Mouse (Mus musculus) olfactory bulb, adult 2 months (tissue): ENCODE measurements around the gene Cit. TPM values are rescaled to one million over a fixed set of nuclear protein-coding genes. Genes with fewer than 3 reads are reported as not detected.

Experiments
- H3K27ac ChIP-seq: fragments of 200-500 bp; 2 replicates; pipeline ENCODE4 v1.5.1; 2012; ENCODE audit warnings: low read depth, low read length; ENCODE audit not compliant: insufficient read depth
- H3K4me1 ChIP-seq: fragments of 200-500 bp; 2 replicates; pipeline ENCODE4 v1.6.1; 2012; ENCODE audit warnings: low read length; ENCODE audit not compliant: control insufficient read depth, insufficient read depth
- H3K4me3 ChIP-seq: fragments of 200-500 bp; 2 replicates; pipeline ENCODE4 v1.5.1; 2012; ENCODE audit warnings: mild to moderate bottlenecking, low read depth, low read length, moderate library complexity; ENCODE audit not compliant: insufficient read depth
- CTCF ChIP-seq: fragments of 200-500 bp; IDR thresholded peaks from 2 replicates; pipeline ENCODE4 v1.5.1; 2012; ENCODE audit warnings: low read depth, mild to moderate bottlenecking, low read length, moderate library complexity; ENCODE audit not compliant: insufficient read depth
- POLR2A ChIP-seq: fragments of 200-500 bp; IDR thresholded peaks from 2 replicates; pipeline ENCODE4 v1.6.1; 2012; ENCODE audit warnings: mild to moderate bottlenecking, low read depth, low read length, moderate library complexity; ENCODE audit not compliant: insufficient read depth
- WGBS: fragments of 180-500 bp; shearing (Covaris S2); methylation state at CpG from one replicate; pipeline ENCODE4 v1.1.7; 2018; 5-methylcytosine and 5-hydroxymethylcytosine counted together
- polyA plus RNA-seq: library from polyadenylated mRNA; stranded (reverse); fragments of >200 nt; gene quantifications from 2 replicates; pipeline ENCODE4 v1.2.4, GENCODE M21; 2012; ENCODE audit warnings: low replicate concordance; ENCODE audit not compliant: missing spikeins, insufficient read depth, insufficient read length

Cit gene
- polyA plus RNA-seq, 1 experiment = not detected

DNA sequence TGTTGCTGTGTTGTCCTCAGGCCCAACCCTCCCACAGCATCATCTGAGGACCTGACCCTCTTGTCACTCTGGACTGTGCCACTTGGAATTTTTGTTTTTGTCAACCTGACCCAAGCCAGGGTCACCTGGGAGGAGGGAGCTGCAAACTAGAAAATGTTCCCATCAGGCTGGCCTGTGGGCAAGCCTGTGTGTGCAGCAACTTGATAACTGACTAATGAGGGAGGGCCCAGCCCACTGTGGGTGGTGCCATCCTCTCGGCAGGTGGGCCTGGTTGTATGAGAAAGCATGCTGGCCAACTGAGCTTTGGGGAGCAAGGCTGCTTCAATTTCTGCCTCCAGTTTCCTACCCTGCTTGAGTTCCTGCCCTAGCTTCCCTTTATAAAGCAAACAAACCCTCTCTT, 113.3 kb downstream of the Cit start:
- Histone ChIP-seq H3K4me1 (peaks cover 25% of the 10 kb centered on the region), H3K4me3 (no peak overlapping the region), H3K27ac (no peak overlapping the region)
- 76% methylated on average over 1 of the region's 1 CpGs for WGBS
- TF ChIP-seq POLR2A (no peak), CTCF (no peak)

DNA sequence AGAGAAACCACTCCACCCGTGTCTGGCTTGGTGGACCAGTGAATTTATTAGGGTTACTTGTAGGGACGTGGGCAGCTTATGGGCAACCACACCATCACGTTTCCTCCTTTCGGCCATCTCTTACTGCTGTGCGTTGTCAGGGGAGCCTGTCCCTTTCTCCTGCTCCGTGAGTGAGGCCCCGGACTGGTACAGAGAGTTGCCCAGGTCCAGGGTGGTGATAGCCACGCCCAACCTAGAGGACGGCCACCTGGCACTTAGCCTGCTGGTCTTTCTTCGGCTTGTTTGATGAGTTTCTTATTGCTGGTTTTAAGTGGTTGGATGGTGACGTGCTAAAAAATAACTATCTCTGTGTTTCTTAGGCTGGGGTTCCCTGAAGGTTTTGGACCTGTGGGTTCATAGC, 113.7 kb downstream of the Cit start:
- H3K4me3 ChIP-seq = no peak overlapping the region
- 89% methylated on average over 11 of the region's 11 CpGs for WGBS
- TF ChIP-seq POLR2A = no peak
- no peak for TF ChIP-seq CTCF
- H3K4me1 ChIP-seq = peaks cover 25% of the 10 kb centered on the region
- H3K27ac ChIP-seq = no peak overlapping the region

DNA sequence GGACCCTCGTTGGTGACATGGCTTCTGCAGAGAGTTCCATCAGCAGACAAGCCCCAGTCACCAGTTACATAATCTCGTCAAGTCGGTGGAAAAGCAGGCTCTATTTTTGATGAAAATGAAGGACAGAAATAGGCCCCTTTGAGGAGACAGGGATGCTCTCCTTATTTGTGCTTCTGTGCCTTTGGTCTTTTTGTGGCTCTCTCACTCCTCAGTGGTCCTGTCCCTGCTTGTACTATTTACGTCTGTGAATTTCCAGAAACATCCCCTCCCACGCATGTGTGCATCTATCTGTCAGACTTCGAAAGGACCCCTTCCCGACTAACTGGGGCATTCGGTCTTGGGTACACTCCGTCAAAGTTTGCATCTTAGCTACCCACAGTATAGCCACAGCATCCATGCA, 116.7 kb downstream of the Cit start:
- no peak overlapping the region for H3K27ac ChIP-seq
- H3K4me3 ChIP-seq = no peak overlapping the region
- 86% methylated on average over 9 of the region's 9 CpGs for whole genome bisulfite sequencing
- TF ChIP-seq POLR2A = no peak
- no peak for TF ChIP-seq CTCF
- H3K4me1 ChIP-seq = peaks cover 4% of the 10 kb centered on the region

DNA sequence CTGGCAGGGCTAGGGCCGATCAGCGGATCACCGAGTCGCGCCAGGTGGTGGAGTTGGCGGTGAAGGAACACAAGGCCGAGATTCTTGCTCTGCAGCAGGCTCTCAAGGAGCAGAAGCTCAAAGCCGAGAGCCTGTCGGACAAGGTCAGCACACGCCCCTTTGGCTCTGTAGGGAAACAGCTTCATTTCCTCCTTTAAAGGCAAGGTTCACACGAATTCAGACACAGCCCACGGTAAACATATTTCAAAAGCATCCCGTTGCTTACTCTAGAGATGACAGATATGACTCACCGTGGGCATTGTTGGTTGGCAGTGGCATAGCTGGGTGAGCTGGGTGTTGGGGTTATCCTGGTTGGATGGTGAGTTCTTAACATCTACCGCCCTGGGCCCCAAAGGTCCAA, 126.2 kb downstream of the Cit start:
- Histone ChIP-seq H3K27ac (no peak overlapping the region), H3K4me1 (peaks cover 8% of the 10 kb centered on the region), H3K4me3 (no peak overlapping the region)
- no peak for TF ChIP-seq CTCF
- TF ChIP-seq POLR2A = no peak
- WGBS = 88% methylated on average over 15 of the region's 15 CpGs

DNA sequence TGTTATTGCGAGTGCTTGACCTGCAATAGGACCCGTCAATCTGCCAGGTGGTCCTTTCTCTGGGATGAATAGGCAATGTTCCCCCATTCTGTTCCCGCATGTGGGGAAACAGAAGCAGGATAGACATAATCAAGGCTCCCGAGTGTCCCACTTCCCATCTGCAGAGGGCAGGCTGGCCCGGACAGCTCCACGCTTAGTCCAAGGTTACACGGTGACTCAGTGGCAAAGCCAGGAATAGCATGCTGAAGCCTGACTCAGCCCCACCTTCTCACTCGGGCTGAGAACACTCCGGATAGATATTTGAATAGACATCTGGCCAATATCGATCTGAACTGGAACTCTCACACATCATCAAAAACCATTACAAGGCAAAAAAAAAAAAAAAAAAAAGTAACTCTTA, 130.6 kb downstream of the Cit start:
- Histone ChIP-seq H3K4me3 (no peak overlapping the region), H3K4me1 (peaks cover 28% of the 10 kb centered on the region), H3K27ac (peak overlapping the region; percentile 5; the same call in 1 of the 2 replicates)
- TF ChIP-seq POLR2A = no peak
- TF ChIP-seq CTCF = no peak
- 45% methylated on average over 10 of the region's 10 CpGs for WGBS

DNA sequence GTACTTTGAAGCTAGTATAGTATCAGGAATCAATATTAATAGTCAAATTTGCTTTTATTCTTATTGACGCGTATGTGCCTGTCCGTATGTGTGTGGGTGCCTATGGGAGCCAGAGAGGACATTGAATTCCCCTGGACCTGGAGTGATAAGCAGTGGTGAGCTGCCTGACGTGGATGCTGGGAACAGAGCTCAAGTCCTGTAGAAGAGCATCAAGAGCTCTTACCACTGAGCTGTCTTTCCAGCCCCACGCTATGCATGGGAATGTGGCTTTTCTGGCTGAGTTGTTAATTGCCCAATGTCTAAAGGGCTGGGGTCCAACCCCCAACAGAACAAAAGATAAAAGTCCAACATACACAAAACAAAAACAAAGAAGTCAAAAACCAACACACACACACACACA, 131.4 kb downstream of the Cit start:
- Histone ChIP-seq H3K4me1 (peaks cover 26% of the 10 kb centered on the region), H3K27ac (no peak overlapping the region), H3K4me3 (no peak overlapping the region)
- TF ChIP-seq POLR2A (no peak), CTCF (no peak)
- WGBS = 91% methylated on average over 5 of the region's 5 CpGs

DNA sequence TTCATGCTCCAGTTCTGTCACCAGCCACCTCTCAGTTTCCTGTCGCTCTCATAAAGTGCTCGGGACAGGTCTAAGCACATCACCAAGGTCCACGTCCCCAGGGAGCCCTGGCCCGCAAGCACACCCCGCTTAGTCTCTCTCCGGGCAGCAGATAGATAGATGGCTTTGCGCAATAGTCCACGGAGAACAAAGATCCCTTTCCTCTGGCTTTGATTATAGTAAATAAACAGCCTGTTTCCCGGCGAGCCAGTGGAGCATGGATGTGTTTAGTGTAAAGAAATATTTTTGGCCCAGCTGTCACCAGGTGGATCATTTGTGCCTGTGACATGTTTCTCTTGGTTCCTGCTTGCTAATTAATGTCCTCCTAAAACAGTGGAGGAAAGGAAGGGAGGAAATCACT, 132.2 kb downstream of the Cit start:
- TF ChIP-seq CTCF = no peak
- TF ChIP-seq POLR2A = no peak
- 60% methylated on average over 10 of the region's 10 CpGs for WGBS
- Histone ChIP-seq H3K4me1 (peaks cover 26% of the 10 kb centered on the region), H3K4me3 (no peak overlapping the region), H3K27ac (no peak overlapping the region)

DNA sequence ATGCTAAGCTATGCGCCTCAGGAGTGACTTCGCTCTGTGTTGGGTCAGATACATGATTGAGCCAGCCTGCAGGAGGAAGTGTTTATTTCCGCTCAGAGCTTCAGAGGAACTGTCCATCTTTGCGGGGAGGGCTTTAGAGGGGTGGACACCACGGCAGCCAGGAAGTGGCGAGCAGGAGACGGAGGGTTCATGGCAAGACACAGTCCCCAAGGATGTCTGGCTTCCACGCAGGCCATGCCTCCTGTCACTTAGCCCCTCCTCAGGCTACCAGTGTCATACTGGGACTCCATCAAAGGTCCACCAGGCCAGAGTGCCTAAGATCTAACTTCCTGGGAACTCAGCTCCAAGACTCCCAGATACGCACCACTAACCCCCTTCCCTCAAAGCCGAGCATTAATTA, 132.7 kb downstream of the Cit start:
- no peak overlapping the region for H3K4me3 ChIP-seq
- WGBS = 74% methylated on average over 10 of the region's 10 CpGs
- no peak overlapping the region for H3K27ac ChIP-seq
- TF ChIP-seq POLR2A (no peak), CTCF (no peak)
- H3K4me1 ChIP-seq = peaks cover 26% of the 10 kb centered on the region

DNA sequence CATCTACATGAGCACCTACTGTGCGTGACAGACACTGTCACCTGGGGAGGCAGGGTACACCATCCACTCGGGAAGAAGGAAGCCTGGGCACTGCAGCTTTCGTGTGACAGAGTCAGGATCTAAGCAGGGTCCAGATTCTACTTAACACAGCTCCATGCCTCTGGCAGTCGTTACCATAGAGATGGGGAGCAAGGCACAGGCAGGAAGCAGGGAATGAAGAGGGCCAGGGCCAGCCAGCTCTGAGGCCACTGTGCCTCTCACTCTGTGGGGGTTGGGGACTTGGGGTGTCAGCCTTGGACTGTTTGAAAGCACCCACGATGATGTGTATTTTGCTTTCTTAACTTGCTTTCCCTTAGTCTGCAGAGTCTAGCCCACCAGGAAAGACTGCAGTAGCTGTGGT, 133.2 kb downstream of the Cit start:
- WGBS = 48% methylated on average over 5 of the region's 5 CpGs
- TF ChIP-seq POLR2A (no peak), CTCF (no peak)
- H3K27ac ChIP-seq = no peak overlapping the region
- peaks cover 26% of the 10 kb centered on the region for H3K4me1 ChIP-seq
- no peak overlapping the region for H3K4me3 ChIP-seq

DNA sequence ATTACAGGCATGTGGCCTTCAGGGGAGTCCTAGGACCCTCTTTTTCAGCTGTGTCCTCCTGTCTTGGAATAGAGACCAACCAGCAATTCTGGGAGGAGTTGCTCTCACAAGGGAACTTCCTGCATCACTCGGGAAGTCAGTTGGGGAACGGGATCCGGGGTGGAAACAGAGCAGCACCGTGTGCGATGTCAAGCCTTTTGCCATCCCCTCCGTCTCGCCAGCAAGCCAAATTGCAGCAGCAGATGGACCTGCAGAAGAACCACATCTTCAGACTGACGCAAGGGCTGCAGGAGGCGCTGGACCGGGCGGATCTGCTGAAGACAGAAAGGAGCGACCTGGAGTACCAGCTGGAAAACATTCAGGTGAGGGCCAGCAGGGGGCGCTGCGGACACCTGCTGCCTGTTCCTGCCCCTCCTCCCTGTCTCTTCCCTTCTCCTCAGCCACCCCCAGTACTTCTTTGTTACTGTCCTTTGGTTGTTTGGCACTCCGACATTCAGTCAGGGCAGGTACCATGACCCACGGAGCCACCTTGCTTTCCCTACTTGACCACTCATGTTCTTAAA, 134.1 kb downstream of the Cit start:
- H3K27ac ChIP-seq = no peak overlapping the region
- WGBS = 66% methylated on average over 16 of the region's 16 CpGs
- no peak overlapping the region for H3K4me3 ChIP-seq
- H3K4me1 ChIP-seq = peaks cover 26% of the 10 kb centered on the region
- TF ChIP-seq CTCF (peak; percentile 50; the same call in 1 of the 2 replicates), POLR2A (no peak)
